8 mouse cellular contexts compared by ENCODE assay signal in the genomic region with DNA sequence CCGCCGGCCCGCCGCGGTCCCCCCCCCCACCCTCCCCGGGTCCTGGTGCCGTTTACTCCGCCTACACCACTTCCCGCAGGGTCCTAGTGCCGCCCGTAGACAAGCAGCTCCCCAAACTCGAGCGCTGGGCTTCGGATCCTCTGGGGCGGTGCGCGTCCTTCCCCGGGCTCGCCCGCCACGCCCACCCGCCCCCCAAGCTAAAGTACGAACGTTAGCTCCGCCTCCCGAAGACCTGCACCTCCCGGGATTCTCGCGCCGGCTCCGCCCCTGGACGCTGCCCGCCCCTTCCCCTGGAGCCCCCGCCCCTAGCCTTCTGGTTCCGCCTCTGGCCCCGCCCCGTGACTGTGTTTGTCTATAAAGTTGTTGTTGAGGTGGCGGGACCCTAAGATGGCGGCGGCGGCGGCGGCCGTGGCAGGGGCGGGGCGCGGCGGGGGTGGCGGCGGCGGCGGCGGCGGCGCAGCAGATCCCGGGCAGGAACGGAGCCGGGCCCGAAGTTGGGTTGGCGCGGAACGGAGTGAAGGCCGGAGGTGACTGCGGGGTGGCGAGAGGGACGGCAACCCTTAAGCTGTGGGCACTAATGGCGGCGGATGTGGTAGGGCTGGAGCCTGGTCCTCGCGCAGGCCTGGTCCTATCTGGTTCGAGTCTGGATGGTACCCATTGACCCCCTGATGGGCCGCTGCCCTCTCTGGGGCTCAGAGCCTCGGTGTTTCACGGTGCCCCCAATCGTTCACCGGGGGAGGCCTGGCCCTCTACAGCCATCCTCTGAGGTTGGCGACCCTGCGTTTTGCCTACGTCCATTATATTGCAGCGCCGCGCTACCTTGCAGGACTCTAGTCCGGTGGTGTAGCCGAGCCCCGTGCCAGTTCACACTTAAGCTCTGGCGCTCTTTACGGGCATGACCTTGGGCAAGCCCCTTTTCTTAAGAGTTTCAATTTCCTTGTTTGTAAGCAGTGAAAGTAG. TPM values are rescaled to one million over a fixed set of nuclear protein-coding genes. Genes with fewer than 3 reads are reported as not detected.
DNase-seq lines count a peak whose midpoint lies in the region; ATAC-seq and TF ChIP-seq lines count a peak whose summit lies in the region.

TSS of gene Drap1 (minus strand) at position 198 of the 960 bp plus-strand sequence.
TSS of gene AI837181 (plus strand) at position 363 of the 960 bp plus-strand sequence.

- H3K27ac ChIP-seq in embryonic facial prominence, embryonic 14.5 days (replicated peaks; ENCODE audit: low read depth, low read length): peak within 1 kb of the TSS; percentile 90
- H3K27ac ChIP-seq in limb, embryonic 14.5 days (replicated peaks; ENCODE audit: low read depth, low read length): peak within 1 kb of the TSS; percentile 86
- H3K27ac ChIP-seq in midbrain, postnatal 0 days (ENCODE audit: low read depth, low read length): peak within 1 kb of the TSS; percentile 86

- under 1% methylated on average over 41 of the region's 87 CpGs for WGBS in embryonic facial prominence, embryonic 14.5 days
- under 1% methylated on average over 50 of the region's 87 CpGs for WGBS in limb, embryonic 14.5 days
- whole genome bisulfite sequencing in midbrain, postnatal 0 days: under 1% methylated on average over 46 of the region's 87 CpGs

- TF ChIP-seq CTCF in midbrain, postnatal 0 days (IDR thresholded peaks at IDR 0.05): no peak

- TF ChIP-seq POLR2A in limb, embryonic 14.5 days (IDR thresholded peaks at IDR 0.05; ENCODE audit: borderline replicate concordance, extremely low read depth, insufficient read depth, insufficient read length): 0 out of 2 replicates have a peak, but pooled peaks have one; percentile 31

- H3K36me3 ChIP-seq in embryonic facial prominence, embryonic 14.5 days (ENCODE audit: control insufficient read depth, insufficient read depth, low read length): peaks cover 54% of the 10 kb centered on the region
- peaks cover 55% of the 10 kb centered on the region for H3K36me3 ChIP-seq in limb, embryonic 14.5 days (ENCODE audit: control insufficient read depth, insufficient read depth, low read length)
- peaks cover 33% of the 10 kb centered on the region for H3K36me3 ChIP-seq in midbrain, postnatal 0 days (ENCODE audit: insufficient read depth, low read length)

- no peaks in the 10 kb centered on the region for H3K9me3 ChIP-seq in embryonic facial prominence, embryonic 14.5 days (ENCODE audit: control insufficient read depth, low read length)
- H3K9me3 ChIP-seq in limb, embryonic 14.5 days (ENCODE audit: control insufficient read depth, low read length): no peaks in the 10 kb centered on the region
- no peaks in the 10 kb centered on the region for H3K9me3 ChIP-seq in midbrain, postnatal 0 days (ENCODE audit: low read length)

- DNase-seq in 3T3-L1 (ENCODE audit: low read depth, low spot score): peak; percentile 98
- DNase-seq in adrenal gland, postnatal 4 days (ENCODE audit: low spot score in 2 of 2): peak; percentile 90 to 98
- peak; percentile 99 for DNase-seq in embryonic facial prominence, embryonic 14.5 days (ENCODE audit: low spot score)
- peak; percentile 90 for DNase-seq in heart, adult 8-10 months (ENCODE audit: low spot score)
- peak; percentile 90 for DNase-seq in kidney, adult 9 months
- DNase-seq in limb, embryonic 14.5 days (ENCODE audit: low spot score): peak; percentile 98
- DNase-seq in midbrain, postnatal 0 days (ENCODE audit: low spot score): peak; percentile 97
- peak; percentile 92 to 95 for DNase-seq in spleen, postnatal 14 days (ENCODE audit: low spot score in 2 of 2)

- H3K4me3 ChIP-seq in embryonic facial prominence, embryonic 14.5 days (ENCODE audit: low read depth, low read length): peak within 1 kb of the TSS; percentile 88
- peak within 1 kb of the TSS; percentile 91 for H3K4me3 ChIP-seq in limb, embryonic 14.5 days (replicated peaks; ENCODE audit: low read length)
- H3K4me3 ChIP-seq in midbrain, postnatal 0 days (ENCODE audit: low read depth, low read length): peak within 1 kb of the TSS; percentile 70

- peak; percentile 94 for ATAC-seq in embryonic facial prominence, embryonic 14.5 days (ENCODE audit: low read depth)
- peak; percentile 93 for ATAC-seq in limb, embryonic 14.5 days (ENCODE audit: low FRiP score, low read depth)
- ATAC-seq in midbrain, postnatal 0 days (ENCODE audit: low FRiP score): peak; percentile 89

- peak within 1 kb of the TSS; percentile 96 for H3K9ac ChIP-seq in embryonic facial prominence, embryonic 14.5 days (ENCODE audit: low read depth, low read length)
- peak within 1 kb of the TSS; percentile 90 for H3K9ac ChIP-seq in limb, embryonic 14.5 days (ENCODE audit: low read depth, low read length, severe bottlenecking)
- peak within 1 kb of the TSS; percentile 95 for H3K9ac ChIP-seq in midbrain, postnatal 0 days (replicated peaks; ENCODE audit: low read length, poor library complexity, severe bottlenecking)

- H3K4me2 ChIP-seq in embryonic facial prominence, embryonic 14.5 days (ENCODE audit: low read depth, low read length): peak within 1 kb of the TSS; percentile 93
- peak within 1 kb of the TSS; percentile 91 for H3K4me2 ChIP-seq in limb, embryonic 14.5 days (replicated peaks; ENCODE audit: low read depth, low read length, severe bottlenecking)
- peak within 1 kb of the TSS; percentile 81 for H3K4me2 ChIP-seq in midbrain, postnatal 0 days (ENCODE audit: low read depth, low read length, poor library complexity, severe bottlenecking)

- H3K4me1 ChIP-seq in embryonic facial prominence, embryonic 14.5 days (ENCODE audit: control insufficient read depth, insufficient read depth, low read length): peaks cover 17% of the 10 kb centered on the region
- H3K4me1 ChIP-seq in limb, embryonic 14.5 days (ENCODE audit: control insufficient read depth, insufficient read depth, low read length): peaks cover 19% of the 10 kb centered on the region
- peaks cover 20% of the 10 kb centered on the region for H3K4me1 ChIP-seq in midbrain, postnatal 0 days (ENCODE audit: insufficient read depth, low read length)

- no peaks in the 10 kb centered on the region for H3K27me3 ChIP-seq in embryonic facial prominence, embryonic 14.5 days (replicated peaks; ENCODE audit: control insufficient read depth, insufficient read depth, low read length)
- no peaks in the 10 kb centered on the region for H3K27me3 ChIP-seq in limb, embryonic 14.5 days (ENCODE audit: control insufficient read depth, insufficient read depth, low read length)
- no peaks in the 10 kb centered on the region for H3K27me3 ChIP-seq in midbrain, postnatal 0 days (ENCODE audit: insufficient read depth, low read length)

RNA-seq across cellular contexts. Expression of gene Drap1, which starts in this region (rescaled TPM):
- 100 to 1,000 TPM; 236 to 266 TPM for total RNA-seq in adrenal gland, postnatal 4 days (2021)
- 191 and 195 TPM in 2 replicates for polyA plus RNA-seq in embryonic facial prominence, embryonic 14.5 days (2014; fragmentation: Nextera tagmentation; extraction: Ambion mirVana)
- total RNA-seq in heart, adult 8-10 months (2022): 100 to 1,000 TPM; 337 to 351 (median 343) TPM
- 163 and 236 TPM in 2 replicates for polyA plus RNA-seq in limb, embryonic 14.5 days (2012; rRNA removed)
- polyA plus RNA-seq in limb, embryonic 14.5 days (2014; fragmentation: Nextera tagmentation; extraction: Ambion mirVana): 219 and 233 TPM in 2 replicates
- total RNA-seq in midbrain, postnatal 0 days (2014; rRNA removed): 187 and 203 TPM in 2 replicates
- polyA plus RNA-seq in midbrain, postnatal 0 days (2015; fragmentation: Nextera tagmentation; extraction: Ambion mirVana): 332 and 342 TPM in 2 replicates

RNA-seq across cellular contexts. Expression of gene AI837181, which starts in this region (rescaled TPM):
- 10 to 100 TPM; 55.1 to 56.7 TPM for total RNA-seq in adrenal gland, postnatal 4 days (2021)
- polyA plus RNA-seq in embryonic facial prominence, embryonic 14.5 days (2014; fragmentation: Nextera tagmentation; extraction: Ambion mirVana): 51.1 and 56.1 TPM in 2 replicates
- total RNA-seq in heart, adult 8-10 months (2022): 10 to 100 TPM; 34.1 to 40.6 (median 36.2) TPM
- polyA plus RNA-seq in limb, embryonic 14.5 days (2012; rRNA removed): 97.5 and 132 TPM in 2 replicates
- polyA plus RNA-seq in limb, embryonic 14.5 days (2014; fragmentation: Nextera tagmentation; extraction: Ambion mirVana): 57.1 and 61.9 TPM in 2 replicates
- 73.2 and 98.8 TPM in 2 replicates for total RNA-seq in midbrain, postnatal 0 days (2014; rRNA removed)
- 74.1 and 85.2 TPM in 2 replicates for polyA plus RNA-seq in midbrain, postnatal 0 days (2015; fragmentation: Nextera tagmentation; extraction: Ambion mirVana)

Comparison
In these comparisons a context has a peak if more than half of its experiments do, and no peak if none do; other contexts are left out.
1. Peak in every context shown above with its lines: DNase-seq, ATAC-seq, H3K4me3 ChIP-seq and H3K27ac ChIP-seq.